Mouse (Mus musculus) hindlimb bud, embryonic 11.5 days (tissue): ENCODE measurements around the gene Gm45521.

Source experiments
- DNase-seq: peaks from one replicate; pipeline ENCODE4 v3.0.0-alpha.2; 2012; ENCODE audit warnings: low read depth, low spot score; ENCODE audit errors: extremely low spot score

Gene Gm45521

GRCm38 (mm10) chr14:7951234-7951633 is 5.9 kb upstream of the Gm45521 start:
- DNase-seq: no peak

- peak; percentile 28 for DNase-seq
Measured at GRCm38 (mm10) chr14:7952610-7953254, 4.4 kb upstream of the Gm45521 start.

- no peak for DNase-seq
Measured at GRCm38 (mm10) chr14:7954071-7954471, 3.0 kb upstream of the Gm45521 start.

- DNase-seq: no peak
Measured at GRCm38 (mm10) chr14:7956427-7956826, 661 bp upstream of the Gm45521 start.

GRCm38 (mm10) chr14:7960616-7961015 is 3.5 kb downstream of the Gm45521 start:
- DNase-seq: no peak

GRCm38 (mm10) chr14:7961714-7962113 is 4.6 kb downstream of the Gm45521 start:
- DNase-seq: no peak

- no peak for DNase-seq
Measured at GRCm38 (mm10) chr14:7962626-7963025, 5.5 kb downstream of the Gm45521 start.

- no peak for DNase-seq
Measured at GRCm38 (mm10) chr14:7963160-7963559, 6.1 kb downstream of the Gm45521 start.

- peak; percentile 87 for DNase-seq
Measured at GRCm38 (mm10) chr14:7964219-7964889, 7.3 kb downstream of the Gm45521 start.

GRCm38 (mm10) chr14:7971889-7972493 is 14.9 kb downstream of the Gm45521 start:
- DNase-seq: no peak

- no peak for DNase-seq
Measured at GRCm38 (mm10) chr14:7974643-7975042, 17.6 kb downstream of the Gm45521 start.

- no peak for DNase-seq
Measured at GRCm38 (mm10) chr14:7975177-7975576, 18.1 kb downstream of the Gm45521 start.

- no peak for DNase-seq
Measured at GRCm38 (mm10) chr14:7977471-7977870, 20.4 kb downstream of the Gm45521 start.

- no peak for DNase-seq
Measured at GRCm38 (mm10) chr14:7978183-7978582, 21.1 kb downstream of the Gm45521 start.

- DNase-seq: no peak
Measured at GRCm38 (mm10) chr14:7981226-7981625, 24.1 kb downstream of the Gm45521 start.

GRCm38 (mm10) chr14:7986913-7987312 is 29.8 kb downstream of the Gm45521 start:
- no peak for DNase-seq

- DNase-seq: no peak
Measured at GRCm38 (mm10) chr14:7989371-7989770, 32.3 kb downstream of the Gm45521 start.

- no peak for DNase-seq
Measured at GRCm38 (mm10) chr14:7989961-7990360, 32.9 kb downstream of the Gm45521 start.

GRCm38 (mm10) chr14:7991108-7991776 is 34.2 kb downstream of the Gm45521 start:
- DNase-seq: no peak

GRCm38 (mm10) chr14:7992158-7992557 is 35.1 kb downstream of the Gm45521 start:
- DNase-seq: no peak

- DNase-seq: no peak
Measured at GRCm38 (mm10) chr14:7994271-7994767, 37.2 kb downstream of the Gm45521 start, which contains the start of gene Dnase1l3. Gene Dnase1l3, minus strand, starts transcription at chr14:7994573.
